Mouse (Mus musculus): ENCODE data around the gene Zc3h12a. TPM values are rescaled to one million over a fixed set of nuclear protein-coding genes. Genes with fewer than 3 reads are reported as not detected.
A peak's percentile ranks its signal among the peaks of the same experiment; 100 is the strongest.

The Zc3h12a gene
- polyA plus RNA-seq (2015; fragmentation: Nextera tagmentation; extraction: Ambion mirVana): 0.70 and 0.80 TPM in 2 replicates

DNA sequence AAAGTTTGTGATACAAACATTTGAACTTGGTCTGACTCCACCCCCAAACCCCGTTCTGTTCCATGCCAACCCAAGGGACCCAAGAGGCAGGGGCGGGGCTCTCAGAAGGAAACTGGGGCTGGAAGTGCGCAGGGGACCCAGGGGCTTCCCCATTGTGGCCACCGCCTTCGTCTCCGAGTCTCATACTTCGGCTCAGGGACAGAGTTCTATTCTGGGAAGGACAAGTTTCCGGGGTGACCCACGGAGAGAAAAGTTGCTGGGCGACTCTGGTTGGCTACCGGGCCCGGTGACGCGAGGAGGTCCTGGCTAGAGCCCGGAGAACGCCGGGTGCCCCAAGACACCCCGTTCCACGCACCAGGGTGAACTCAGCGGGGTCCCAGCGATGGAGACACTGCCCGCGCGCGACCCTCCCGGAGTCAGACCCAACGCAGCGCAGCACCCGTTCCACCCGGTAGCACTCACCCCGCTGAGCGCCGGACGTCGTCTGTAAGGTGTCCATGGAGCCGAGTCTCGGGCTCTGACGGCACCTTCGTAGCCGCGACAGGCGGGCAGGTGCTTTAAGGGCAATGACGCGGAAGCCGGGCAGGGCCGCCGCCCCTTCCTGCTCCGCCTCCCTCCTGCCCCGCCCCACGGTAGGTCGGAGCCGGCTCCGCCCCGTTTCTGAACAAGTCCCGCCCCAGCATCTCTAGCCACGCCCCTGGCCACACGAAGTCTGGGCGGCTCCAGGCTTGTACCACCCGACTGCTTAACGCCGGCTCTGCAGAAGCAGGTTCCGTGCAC lies at the start of gene Zc3h12a:
Gene Zc3h12a, minus strand, starts transcription at position 536 of the 780 bp plus-strand sequence.
- Histone ChIP-seq H3K4me2 (peak within 1 kb of the TSS; percentile 98), H3K9ac (peak within 1 kb of the TSS; percentile 71), H3K27me3 (peaks cover 30% of the 10 kb centered on the region), H3K4me1 (peaks cover 41% of the 10 kb centered on the region), H3K27ac (no peak within 1 kb of the TSS; the same call in 1 of the 2 replicates), H3K36me3 (no peaks in the 10 kb centered on the region), H3K9me3 (no peaks in the 10 kb centered on the region), H3K4me3 (peak within 1 kb of the TSS; percentile 72)
- ATAC-seq (ENCODE audit: insufficient number of reproducible peaks, insufficient read depth, low FRiP score, low TSS enrichment, low read depth): peak; percentile 83
- 1% methylated on average over 62 of the region's 62 CpGs for WGBS

DNA sequence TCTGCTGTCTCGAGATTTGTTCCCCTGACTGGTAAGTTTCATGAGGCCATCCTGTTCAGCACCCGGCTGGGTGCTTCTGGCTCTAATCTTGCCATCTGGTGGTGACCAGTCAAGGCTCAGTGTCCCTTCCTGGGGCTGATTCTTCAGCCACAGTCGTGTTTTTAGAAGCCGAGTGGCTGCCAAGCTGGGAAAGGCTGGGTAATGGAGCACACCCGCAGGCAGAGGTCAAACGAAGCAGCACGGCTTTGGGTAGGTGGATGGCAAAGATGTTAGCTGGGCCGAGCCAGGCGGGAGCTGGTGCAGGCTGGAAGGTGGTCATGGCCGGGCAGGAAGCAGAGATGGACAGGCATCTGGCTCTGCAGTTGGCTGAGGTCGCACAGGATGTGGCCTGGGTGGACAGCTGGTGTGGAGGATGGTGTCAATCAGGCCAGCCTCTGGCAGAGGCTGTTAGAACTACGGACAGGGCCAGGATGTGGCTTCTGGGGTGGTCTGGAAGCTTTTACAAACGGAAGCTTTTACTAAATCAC lies 49.1 kb upstream of the Zc3h12a start:
- Histone ChIP-seq H3K9me3 (no peaks in the 10 kb centered on the region), H3K27me3 (no peaks in the 10 kb centered on the region), H3K36me3 (no peaks in the 10 kb centered on the region), H3K4me1 (peaks cover 3% of the 10 kb centered on the region; the same call in 1 of the 2 replicates), H3K4me3 (no peak overlapping the region), H3K4me2 (no peak overlapping the region), H3K9ac (no peak overlapping the region), H3K27ac (no peak overlapping the region)
- no peak for ATAC-seq (ENCODE audit: insufficient number of reproducible peaks, insufficient read depth, low FRiP score, low TSS enrichment, low read depth)
- WGBS: 35% methylated on average over 13 of the region's 13 CpGs

DNA sequence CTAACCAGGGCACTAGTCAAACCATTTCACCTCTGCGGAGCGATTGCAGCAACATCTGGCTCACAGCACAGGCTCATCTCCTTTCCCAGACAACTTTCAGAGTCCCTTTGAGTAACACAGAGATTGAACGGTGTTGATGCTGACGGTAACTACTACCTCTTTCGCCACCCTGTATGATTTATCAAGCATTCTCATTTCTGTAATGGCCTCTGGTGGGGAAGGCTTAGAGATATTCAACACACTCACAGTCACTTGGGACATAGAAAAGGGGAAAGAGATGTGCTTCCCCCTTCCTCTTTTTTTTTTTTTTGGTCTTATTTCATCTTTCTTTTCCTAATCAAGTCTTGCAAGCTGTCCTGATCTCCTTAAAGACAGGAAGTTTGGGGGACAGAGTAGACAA lies 48.5 kb upstream of the Zc3h12a start:
- Histone ChIP-seq H3K9ac (no peak overlapping the region), H3K27ac (no peak overlapping the region), H3K27me3 (no peaks in the 10 kb centered on the region), H3K4me3 (no peak overlapping the region), H3K4me1 (peaks cover 3% of the 10 kb centered on the region; the same call in 1 of the 2 replicates), H3K9me3 (no peaks in the 10 kb centered on the region), H3K36me3 (no peaks in the 10 kb centered on the region), H3K4me2 (no peak overlapping the region)
- ATAC-seq (ENCODE audit: insufficient number of reproducible peaks, insufficient read depth, low FRiP score, low TSS enrichment, low read depth): no peak
- WGBS: 85% methylated on average over 5 of the region's 5 CpGs

DNA sequence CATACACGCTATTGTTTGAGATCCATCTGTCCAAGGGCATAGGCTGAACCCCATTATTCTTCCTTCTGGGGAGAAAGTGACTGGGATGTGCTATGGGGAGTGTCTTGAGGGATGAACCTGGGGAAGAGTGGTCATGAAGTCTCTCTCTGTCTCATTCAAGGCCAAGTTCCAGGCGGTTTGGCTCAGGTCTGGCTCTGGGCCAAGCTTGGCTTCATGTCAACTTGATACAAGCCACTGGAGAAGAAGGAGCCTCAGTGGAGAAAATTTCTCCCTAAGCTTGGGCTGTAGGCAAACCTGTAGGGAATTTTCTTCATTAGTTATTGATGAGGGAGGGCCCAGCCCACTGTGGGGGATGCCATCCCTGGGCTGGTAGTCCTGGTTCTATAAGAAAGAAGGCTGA lies 48.0 kb upstream of the Zc3h12a start:
- Histone ChIP-seq H3K9ac (no peak overlapping the region), H3K9me3 (no peaks in the 10 kb centered on the region)
- no peak for ATAC-seq (ENCODE audit: insufficient number of reproducible peaks, insufficient read depth, low FRiP score, low TSS enrichment, low read depth)

DNA sequence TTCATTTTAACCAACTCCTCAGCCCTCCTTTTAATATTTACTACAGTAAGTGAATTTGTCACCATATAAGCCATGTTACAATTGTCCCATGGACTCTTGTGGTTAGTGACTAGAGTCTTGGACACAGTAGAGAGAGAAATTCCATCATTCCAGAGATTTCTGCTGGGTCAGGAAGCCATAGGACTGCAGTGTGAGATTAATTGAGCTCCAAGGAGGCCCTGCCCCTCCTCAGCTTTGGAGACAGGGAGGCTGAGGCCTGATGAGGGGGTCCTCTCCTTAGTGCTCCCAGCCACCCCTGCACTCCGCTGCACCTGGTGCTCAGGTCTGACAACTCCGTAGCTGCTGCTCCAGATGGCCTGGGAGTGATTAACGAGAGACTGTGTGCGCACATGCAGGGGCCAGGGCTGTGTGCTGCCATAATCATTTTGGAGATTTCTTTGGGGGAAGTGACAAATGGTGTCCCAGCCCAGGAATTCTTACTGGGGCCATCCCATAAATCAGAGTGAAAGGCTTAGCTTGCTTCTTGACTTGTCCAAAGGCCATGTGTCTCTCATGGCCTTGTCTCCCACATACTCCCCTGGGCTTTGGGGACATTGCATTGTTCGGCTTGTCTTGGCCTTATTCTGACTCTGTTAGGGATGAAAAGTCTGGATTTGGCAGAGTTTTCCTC lies 47.0 kb upstream of the Zc3h12a start:
- Histone ChIP-seq H3K4me1 (peaks cover 3% of the 10 kb centered on the region; the same call in 1 of the 2 replicates), H3K4me3 (no peak overlapping the region), H3K9me3 (no peaks in the 10 kb centered on the region), H3K4me2 (no peak overlapping the region), H3K27me3 (no peaks in the 10 kb centered on the region), H3K36me3 (no peaks in the 10 kb centered on the region), H3K9ac (no peak overlapping the region), H3K27ac (no peak overlapping the region)
- 55% methylated on average over 5 of the region's 5 CpGs for WGBS
- no peak for ATAC-seq (ENCODE audit: insufficient number of reproducible peaks, insufficient read depth, low FRiP score, low TSS enrichment, low read depth)

More for the DNA sequence above, 48.0 kb upstream of the Zc3h12a start:
- peaks cover 3% of the 10 kb centered on the region; the same call in 1 of the 2 replicates for H3K4me1 ChIP-seq
- H3K27ac ChIP-seq: no peak overlapping the region
- H3K4me2 ChIP-seq: no peak overlapping the region
- no peaks in the 10 kb centered on the region for H3K36me3 ChIP-seq
- no peak overlapping the region for H3K4me3 ChIP-seq
- WGBS: 69% methylated on average over 2 of the region's 2 CpGs
- H3K27me3 ChIP-seq: no peaks in the 10 kb centered on the region

DNA sequence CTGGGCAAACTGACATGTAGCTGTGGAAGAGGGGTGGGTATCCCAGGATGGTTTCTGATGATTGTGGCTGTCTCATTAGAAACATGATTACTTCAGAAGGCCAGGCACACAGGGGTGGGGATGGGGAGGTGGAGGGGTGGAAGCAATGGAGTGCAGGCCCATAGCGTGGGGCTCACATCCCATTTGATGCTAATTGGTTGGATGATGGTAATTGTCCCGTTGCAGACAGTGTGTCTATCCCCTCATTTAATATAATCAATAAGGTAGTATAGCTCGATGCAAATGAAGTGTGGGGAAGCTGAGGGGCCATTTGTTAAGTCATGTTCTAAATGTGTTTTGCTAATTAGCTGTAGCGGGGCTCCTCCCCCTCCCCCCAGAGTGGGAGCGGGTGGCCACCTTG lies 45.5 kb upstream of the Zc3h12a start:
- Histone ChIP-seq H3K36me3 (no peaks in the 10 kb centered on the region), H3K27me3 (no peaks in the 10 kb centered on the region), H3K4me1 (peaks cover 3% of the 10 kb centered on the region; the same call in 1 of the 2 replicates), H3K27ac (no peak overlapping the region), H3K4me2 (no peak overlapping the region), H3K9me3 (no peaks in the 10 kb centered on the region), H3K4me3 (no peak overlapping the region), H3K9ac (no peak overlapping the region)
- WGBS: 64% methylated on average over 5 of the region's 5 CpGs
- ATAC-seq (ENCODE audit: insufficient number of reproducible peaks, insufficient read depth, low FRiP score, low TSS enrichment, low read depth): no peak

DNA sequence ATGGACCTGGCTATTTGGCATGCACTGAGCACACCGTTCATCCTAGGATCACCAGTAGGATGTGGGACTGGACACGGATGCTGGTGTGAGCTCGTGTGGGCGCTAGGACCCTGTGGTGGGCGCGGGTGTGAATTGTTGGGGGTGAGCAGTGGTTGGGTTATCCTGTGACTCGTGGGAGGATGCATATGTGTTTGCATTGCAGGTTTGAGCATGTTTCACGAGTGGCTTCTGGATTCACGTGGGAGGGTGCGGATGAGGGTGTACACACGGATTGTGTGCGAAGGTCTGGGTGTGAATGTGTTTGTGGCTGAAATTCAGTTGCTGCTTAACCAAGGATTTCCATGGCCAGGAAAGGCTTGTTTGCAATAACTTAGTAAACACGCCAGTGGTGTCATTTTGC lies 45.1 kb upstream of the Zc3h12a start:
- Histone ChIP-seq H3K36me3 (no peaks in the 10 kb centered on the region), H3K4me3 (no peak overlapping the region), H3K27ac (no peak overlapping the region), H3K9me3 (no peaks in the 10 kb centered on the region), H3K4me1 (peaks cover 3% of the 10 kb centered on the region; the same call in 1 of the 2 replicates), H3K27me3 (no peaks in the 10 kb centered on the region), H3K4me2 (no peak overlapping the region), H3K9ac (no peak overlapping the region)
- no peak for ATAC-seq (ENCODE audit: insufficient number of reproducible peaks, insufficient read depth, low FRiP score, low TSS enrichment, low read depth)
- 86% methylated on average over 13 of the region's 13 CpGs for WGBS

DNA sequence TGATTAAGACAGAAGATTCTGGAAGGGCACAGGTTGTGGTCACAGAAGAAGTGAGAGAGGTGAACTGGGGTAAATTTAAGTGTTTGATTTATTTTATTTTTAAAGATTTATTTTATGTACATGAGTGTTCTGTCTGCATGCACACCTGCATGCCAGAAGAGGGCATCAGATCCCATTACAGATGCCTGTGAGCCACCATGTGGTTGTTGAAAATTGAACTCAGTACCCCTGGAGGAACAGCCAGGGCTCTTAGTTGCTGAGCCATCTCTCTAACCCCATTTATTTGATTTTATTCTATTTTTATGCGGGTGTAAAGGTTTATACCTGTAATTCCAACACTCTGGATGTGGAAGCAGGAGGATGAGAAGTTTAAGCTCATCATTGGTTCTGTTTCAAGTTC lies 40.1 kb upstream of the Zc3h12a start:
- Histone ChIP-seq H3K27ac (no peak overlapping the region), H3K4me1 (no peaks in the 10 kb centered on the region; the same call in 1 of the 2 replicates), H3K4me2 (no peak overlapping the region), H3K27me3 (no peaks in the 10 kb centered on the region), H3K9ac (no peak overlapping the region), H3K36me3 (no peaks in the 10 kb centered on the region), H3K4me3 (no peak overlapping the region), H3K9me3 (no peaks in the 10 kb centered on the region)
- ATAC-seq (ENCODE audit: insufficient number of reproducible peaks, insufficient read depth, low FRiP score, low TSS enrichment, low read depth): no peak
- 66% methylated on average over 1 of the region's 1 CpGs for WGBS

DNA sequence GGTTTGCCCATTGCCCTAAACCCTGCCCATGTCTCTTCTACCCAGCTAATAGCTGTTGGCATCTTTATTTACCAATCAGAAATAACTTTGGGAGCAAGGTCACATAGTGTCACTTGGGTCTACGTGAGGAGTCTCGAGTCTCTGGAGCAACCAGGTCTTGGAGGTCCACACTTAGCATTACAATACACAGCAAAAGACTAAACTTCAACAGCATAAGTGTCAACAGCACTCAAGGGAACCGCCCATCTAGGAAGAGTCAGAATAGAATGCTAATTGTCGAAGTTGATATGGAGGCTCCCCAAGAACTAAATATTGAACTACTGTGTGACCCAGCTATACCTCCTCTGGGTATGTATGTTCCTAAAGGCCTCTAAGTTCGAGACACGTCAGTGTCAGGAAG lies 37.2 kb upstream of the Zc3h12a start:
- ATAC-seq (ENCODE audit: insufficient number of reproducible peaks, insufficient read depth, low FRiP score, low TSS enrichment, low read depth): no peak
- Histone ChIP-seq H3K4me1 (0 out of 2 replicates have a peak, but pooled peaks cover 5% of the 10 kb centered on the region), H3K36me3 (no peaks in the 10 kb centered on the region), H3K27me3 (peaks cover 8% of the 10 kb centered on the region), H3K27ac (no peak overlapping the region), H3K9ac (no peak overlapping the region), H3K4me2 (no peak overlapping the region), H3K4me3 (no peak overlapping the region), H3K9me3 (no peaks in the 10 kb centered on the region)
- WGBS: 86% methylated on average over 6 of the region's 6 CpGs

DNA sequence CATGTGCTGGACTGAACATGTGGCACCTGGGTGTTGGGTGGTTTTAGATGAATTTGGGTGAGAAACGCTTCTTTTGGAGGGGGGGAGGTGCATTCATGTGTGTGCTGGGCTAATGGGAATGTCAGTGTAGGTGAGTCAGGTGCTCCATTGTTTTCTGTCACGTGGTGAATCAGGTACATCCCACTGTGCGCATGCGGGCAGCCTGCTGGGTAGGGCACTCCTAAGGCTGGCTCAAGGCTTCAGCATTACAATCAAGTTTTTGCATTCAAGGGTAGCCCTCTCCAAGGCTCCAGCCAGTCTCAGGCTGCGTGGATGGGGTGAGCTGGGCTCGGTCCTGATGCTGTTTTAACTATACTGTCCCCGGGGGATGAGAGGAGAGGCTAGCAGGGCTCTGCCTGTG lies 35.1 kb upstream of the Zc3h12a start:
- no peak overlapping the region for H3K4me2 ChIP-seq
- peaks cover 8% of the 10 kb centered on the region for H3K27me3 ChIP-seq
- WGBS: 55% methylated on average over 7 of the region's 7 CpGs
- ATAC-seq (ENCODE audit: insufficient number of reproducible peaks, insufficient read depth, low FRiP score, low TSS enrichment, low read depth): no peak
- H3K4me1 ChIP-seq: 0 out of 2 replicates have a peak, but pooled peaks cover 5% of the 10 kb centered on the region
- no peaks in the 10 kb centered on the region for H3K36me3 ChIP-seq
- H3K27ac ChIP-seq: no peak overlapping the region
- H3K9me3 ChIP-seq: no peaks in the 10 kb centered on the region
- H3K9ac ChIP-seq: no peak overlapping the region
- no peak overlapping the region for H3K4me3 ChIP-seq

DNA sequence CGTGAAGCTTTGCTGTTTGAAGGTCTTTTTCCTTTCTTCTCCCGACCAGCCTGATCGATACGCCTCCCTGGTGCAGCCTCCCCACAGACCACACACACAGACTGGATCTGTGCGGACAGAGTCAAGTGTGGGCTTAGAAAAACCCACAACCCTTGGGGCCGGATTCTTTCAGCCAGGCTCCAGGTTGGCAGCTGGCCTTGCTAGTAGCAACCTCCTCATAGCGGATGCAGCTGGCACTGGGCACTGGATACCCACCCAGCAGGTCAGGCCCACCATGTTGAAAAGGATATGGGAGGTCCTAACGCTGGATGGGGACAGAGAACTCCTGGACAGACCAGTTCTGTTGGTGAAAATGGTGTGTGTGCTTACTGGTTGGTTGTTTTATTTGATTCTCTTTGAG lies 33.8 kb upstream of the Zc3h12a start:
- H3K36me3 ChIP-seq: no peaks in the 10 kb centered on the region
- no peak overlapping the region for H3K27ac ChIP-seq
- WGBS: 44% methylated on average over 8 of the region's 8 CpGs
- H3K4me3 ChIP-seq: no peak overlapping the region
- H3K4me2 ChIP-seq: no peak overlapping the region
- no peaks in the 10 kb centered on the region for H3K9me3 ChIP-seq
- ATAC-seq (ENCODE audit: insufficient number of reproducible peaks, insufficient read depth, low FRiP score, low TSS enrichment, low read depth): no peak
- H3K9ac ChIP-seq: no peak overlapping the region
- peaks cover 8% of the 10 kb centered on the region for H3K27me3 ChIP-seq
- H3K4me1 ChIP-seq: 0 out of 2 replicates have a peak, but pooled peaks cover 5% of the 10 kb centered on the region

All from embryonic facial prominence, embryonic 13.5 days (tissue).